Mouse (Mus musculus): ENCODE measurements around the gene Olfr1205. TPM values are rescaled to one million over a fixed set of nuclear protein-coding genes. Genes with fewer than 3 reads are reported as not detected.

The Olfr1205 gene
- not detected in 2 replicates for polyA plus RNA-seq (2012; rRNA removed)

GRCm38 (mm10) chr2:88829437-88829836 is at the start of gene Olfr1205:
Gene Olfr1205, plus strand, starts transcription at chr2:88829737.
- TF ChIP-seq CTCF (IDR thresholded peaks at IDR 0.05; ENCODE audit: extremely low read depth, insufficient read depth, low read length), result no peak
- TF ChIP-seq POLR2A (IDR thresholded peaks at IDR 0.05; ENCODE audit: extremely low read depth, insufficient read depth, low read length), result no peak
- Histone ChIP-seq H3K27ac (ENCODE audit: insufficient read depth, low read length) (no peak within 1 kb of the TSS), H3K4me1 (ENCODE audit: control insufficient read depth, insufficient read depth, low read length) (no peaks in the 10 kb centered on the region), H3K4me3 (ENCODE audit: insufficient read depth, low read length) (no peak within 1 kb of the TSS)

- H3K4me3 ChIP-seq (ENCODE audit: insufficient read depth, low read length), result no peak within 1 kb of the TSS
- TF ChIP-seq POLR2A (IDR thresholded peaks at IDR 0.05; ENCODE audit: extremely low read depth, insufficient read depth, low read length), result no peak
- no peak for TF ChIP-seq CTCF (IDR thresholded peaks at IDR 0.05; ENCODE audit: extremely low read depth, insufficient read depth, low read length)
- H3K27ac ChIP-seq (ENCODE audit: insufficient read depth, low read length), result no peak within 1 kb of the TSS
- no peaks in the 10 kb centered on the region for H3K4me1 ChIP-seq (ENCODE audit: control insufficient read depth, insufficient read depth, low read length)
Measured at GRCm38 (mm10) chr2:88792736-88793135, 36.8 kb upstream of the Olfr1205 start, which contains the start of gene Olfr1201. Gene Olfr1201, plus strand, starts transcription at chr2:88793036.

- no peak within 1 kb of the TSS for H3K27ac ChIP-seq (ENCODE audit: insufficient read depth, low read length)
- no peak for TF ChIP-seq POLR2A (IDR thresholded peaks at IDR 0.05; ENCODE audit: extremely low read depth, insufficient read depth, low read length)
- TF ChIP-seq CTCF (IDR thresholded peaks at IDR 0.05; ENCODE audit: extremely low read depth, insufficient read depth, low read length), result no peak
- H3K4me3 ChIP-seq (ENCODE audit: insufficient read depth, low read length), result no peak within 1 kb of the TSS
- H3K4me1 ChIP-seq (ENCODE audit: control insufficient read depth, insufficient read depth, low read length), result no peaks in the 10 kb centered on the region
Measured at GRCm38 (mm10) chr2:88814196-88814595, 15.3 kb upstream of the Olfr1205 start, which contains the start of gene Olfr1202. Gene Olfr1202, plus strand, starts transcription at chr2:88814496.

- Histone ChIP-seq H3K4me3 (ENCODE audit: insufficient read depth, low read length) (no peak overlapping the region), H3K4me1 (ENCODE audit: control insufficient read depth, insufficient read depth, low read length) (no peaks in the 10 kb centered on the region), H3K27ac (ENCODE audit: insufficient read depth, low read length) (no peak overlapping the region)
- no peak for TF ChIP-seq CTCF (IDR thresholded peaks at IDR 0.05; ENCODE audit: extremely low read depth, insufficient read depth, low read length)
- TF ChIP-seq POLR2A (IDR thresholded peaks at IDR 0.05; ENCODE audit: extremely low read depth, insufficient read depth, low read length), result no peak
Measured at GRCm38 (mm10) chr2:88838477-88838876, 8.9 kb downstream of the Olfr1205 start.

GRCm38 (mm10) chr2:88848992-88849391 is 19.5 kb downstream of the Olfr1205 start, which contains the start of gene Olfr1204:
Gene Olfr1204, plus strand, starts transcription at chr2:88849292.
- no peaks in the 10 kb centered on the region for H3K4me1 ChIP-seq (ENCODE audit: control insufficient read depth, insufficient read depth, low read length)
- no peak within 1 kb of the TSS for H3K4me3 ChIP-seq (ENCODE audit: insufficient read depth, low read length)
- no peak for TF ChIP-seq POLR2A (IDR thresholded peaks at IDR 0.05; ENCODE audit: extremely low read depth, insufficient read depth, low read length)
- no peak for TF ChIP-seq CTCF (IDR thresholded peaks at IDR 0.05; ENCODE audit: extremely low read depth, insufficient read depth, low read length)
- no peak within 1 kb of the TSS for H3K27ac ChIP-seq (ENCODE audit: insufficient read depth, low read length)

GRCm38 (mm10) chr2:88862931-88863330 is 33.4 kb downstream of the Olfr1205 start, which contains the start of gene Olfr1206:
Gene Olfr1206, plus strand, starts transcription at chr2:88863231.
- H3K4me1 ChIP-seq (ENCODE audit: control insufficient read depth, insufficient read depth, low read length), result no peaks in the 10 kb centered on the region
- no peak within 1 kb of the TSS for H3K4me3 ChIP-seq (ENCODE audit: insufficient read depth, low read length)
- TF ChIP-seq POLR2A (IDR thresholded peaks at IDR 0.05; ENCODE audit: extremely low read depth, insufficient read depth, low read length) (no peak), CTCF (IDR thresholded peaks at IDR 0.05; ENCODE audit: extremely low read depth, insufficient read depth, low read length) (no peak)
- no peak within 1 kb of the TSS for H3K27ac ChIP-seq (ENCODE audit: insufficient read depth, low read length)

Other genes starting within 250 kb of the Olfr1205 start
- not detected in 2 replicates for gene Olfr1189, start 243.3 kb upstream of the Olfr1205 start, polyA plus RNA-seq (2012; rRNA removed)
- not detected in 2 replicates for gene Olfr1191-ps1, start 189.2 kb upstream of the Olfr1205 start, polyA plus RNA-seq (2012; rRNA removed)
- not detected in 2 replicates for gene Olfr1192-ps1, start 181.2 kb upstream of the Olfr1205 start, polyA plus RNA-seq (2012; rRNA removed)
- not detected in 2 replicates for gene Olfr1193, start 154.1 kb upstream of the Olfr1205 start, polyA plus RNA-seq (2012; rRNA removed)
- gene Olfr1195, start 140.6 kb upstream of the Olfr1205 start, polyA plus RNA-seq (2012; rRNA removed), result not detected in 2 replicates
- not detected in 2 replicates for gene Olfr1196, start 125.1 kb upstream of the Olfr1205 start, polyA plus RNA-seq (2012; rRNA removed)
- gene Olfr1197, start 97.4 kb upstream of the Olfr1205 start, polyA plus RNA-seq (2012; rRNA removed), result not detected in 2 replicates
- gene Olfr1198, start 78.4 kb upstream of the Olfr1205 start, polyA plus RNA-seq (2012; rRNA removed), result not detected in 2 replicates
- gene Olfr1199, start 69.3 kb upstream of the Olfr1205 start, polyA plus RNA-seq (2012; rRNA removed), result not detected in 2 replicates
- not detected in 2 replicates for gene Olfr1200, start 59.2 kb upstream of the Olfr1205 start, polyA plus RNA-seq (2012; rRNA removed)
- not detected in 2 replicates for gene Olfr1201, start 36.7 kb upstream of the Olfr1205 start, polyA plus RNA-seq (2012; rRNA removed)
- not detected in 2 replicates for gene Olfr1202, start 15.2 kb upstream of the Olfr1205 start, polyA plus RNA-seq (2012; rRNA removed)
- gene Olfr1204, start 19.6 kb downstream of the Olfr1205 start, polyA plus RNA-seq (2012; rRNA removed), result not detected in 2 replicates
- gene Olfr1206, start 33.5 kb downstream of the Olfr1205 start, polyA plus RNA-seq (2012; rRNA removed), result not detected in 2 replicates
- not detected in 2 replicates for gene Olfr1208, start 72.6 kb downstream of the Olfr1205 start, polyA plus RNA-seq (2012; rRNA removed)
- not detected in 2 replicates for gene Olfr1209, start 85.4 kb downstream of the Olfr1205 start, polyA plus RNA-seq (2012; rRNA removed)
- not detected in 2 replicates for gene Olfr1211, start 108.4 kb downstream of the Olfr1205 start, polyA plus RNA-seq (2012; rRNA removed)
- gene Olfr1212, start 124.2 kb downstream of the Olfr1205 start, polyA plus RNA-seq (2012; rRNA removed), result not detected in 2 replicates
- 0.04 TPM in 1 of 2 replicates, not detected in the other for gene Gm13762, start 150.5 kb downstream of the Olfr1205 start, polyA plus RNA-seq (2012; rRNA removed)
- not detected in 2 replicates for gene Olfr1214, start 162.9 kb downstream of the Olfr1205 start, polyA plus RNA-seq (2012; rRNA removed)
- gene Olfr1215, start 177.2 kb downstream of the Olfr1205 start, polyA plus RNA-seq (2012; rRNA removed), result not detected in 2 replicates
- gene Olfr1216, start 188.6 kb downstream of the Olfr1205 start, polyA plus RNA-seq (2012; rRNA removed), result not detected in 2 replicates
- gene Olfr1217, start 202.3 kb downstream of the Olfr1205 start, polyA plus RNA-seq (2012; rRNA removed), result not detected in 2 replicates
- not detected in 2 replicates for gene Olfr1218, start 231.4 kb downstream of the Olfr1205 start, polyA plus RNA-seq (2012; rRNA removed)